Mouse (Mus musculus): ENCODE results near the gene Trim6. TPM values are rescaled to one million over a fixed set of nuclear protein-coding genes. Genes with fewer than 3 reads are reported as not detected.

Gene Trim6
- total and polyA plus RNA-seq, 3 experiments, result 0.31 TPM; not detected in 2

DNA sequence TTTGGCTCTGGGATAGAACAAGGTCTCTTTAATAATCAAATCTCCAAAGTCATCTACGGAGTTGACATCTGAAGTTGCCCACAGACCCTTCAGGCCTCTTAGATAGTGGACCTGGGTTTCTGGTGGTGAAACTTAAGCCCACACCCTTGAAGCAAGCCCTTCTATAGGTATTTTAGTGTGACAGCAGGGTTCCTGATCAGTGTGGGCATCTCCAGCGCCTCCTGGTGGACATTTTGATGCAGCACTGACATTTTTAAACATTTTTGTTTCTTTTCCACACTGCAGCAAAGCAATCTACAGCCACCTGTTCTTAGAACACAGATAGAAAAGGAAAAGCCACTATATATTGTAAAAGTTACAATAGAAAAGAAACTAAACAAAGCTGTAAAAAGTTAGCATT lies 12.6 kb downstream of the Trim6 start:
- H3K9me3 ChIP-seq (replicated peaks; ENCODE audit: low read length), result no peaks in the 10 kb centered on the region
- peak; percentile 63 for DNase-seq (ENCODE audit: extremely low read depth)
- H3K27ac ChIP-seq (ENCODE audit: insufficient read depth, low read depth), result no peak overlapping the region
- H3K79me2 ChIP-seq (replicated peaks; ENCODE audit: control insufficient read depth, extremely low read depth, insufficient read depth, poor library complexity, severe bottlenecking), result no peaks in the 10 kb centered on the region
- no peak overlapping the region for H3K4me2 ChIP-seq (ENCODE audit: insufficient read depth, low read depth, poor library complexity, severe bottlenecking)
- no peaks in the 10 kb centered on the region for H3K27me3 ChIP-seq (replicated peaks)
- TF ChIP-seq RAD21 (IDR thresholded peaks at IDR 0.05; ENCODE audit: low read depth, low read length) (peak; percentile 51), GABPA (IDR thresholded peaks at IDR 0.05; ENCODE audit: insufficient replicate concordance, low read depth, low read length) (no peak), CTCF (conservative IDR thresholded peaks at IDR 0.05 in 1 of 2, IDR thresholded peaks at IDR 0.05 in 1 of 2; ENCODE audit: low read depth in 2 of 2, low read length in 2 of 2) (peak; percentile 86 to 92), MAZ (IDR thresholded peaks at IDR 0.05; ENCODE audit: low read depth, low read length) (no peak), SMC3 (IDR thresholded peaks at IDR 0.05; ENCODE audit: low read depth, low read length) (peak; percentile 86), ZC3H11A (IDR thresholded peaks at IDR 0.05; ENCODE audit: low read depth, low read length) (0 out of 2 replicates have a peak, but pooled peaks have one; percentile 5), IRF4 (IDR thresholded peaks at IDR 0.05; ENCODE audit: low read depth, low read length) (peak; percentile 41; the same call in 1 of the 2 replicates), SIN3A (IDR thresholded peaks at IDR 0.05; ENCODE audit: low read length) (no peak), TCF12 (IDR thresholded peaks at IDR 0.05; ENCODE audit: low read depth, low read length) (no peak)
- H3K4me1 ChIP-seq (ENCODE audit: control insufficient read depth in 1 of 2, insufficient read depth in 2 of 2), result 0 out of 4 replicates have a peak, but pooled peaks cover 0 to 2% of the 10 kb centered on the region in 2 experiments
- in situ Hi-C loops (cut with MboI; ENCODE audit: low pct_ligation_motif_present, low pct_unique_long_range_greater_than_20kb, low sequenced_read_pairs), result loop anchor here (5.0 kb wide), 1 partner anchor 66 kb away; no protein-coding TSS in a partner anchor
- H3K4me3 ChIP-seq (replicated peaks in 1 of 3; ENCODE audit: low read depth in 2 of 3, low read length in 2 of 3, poor library complexity in 1 of 3), result no peak overlapping the region
- H3K9ac ChIP-seq (ENCODE audit: insufficient read depth, low read depth), result no peak overlapping the region
- no peaks in the 10 kb centered on the region for H3K36me3 ChIP-seq (replicated peaks in 1 of 2; ENCODE audit: control insufficient read depth in 1 of 2, insufficient read depth in 1 of 2, low read length in 1 of 2)
- dilution Hi-C loops (cut with MboI; ENCODE audit: extremely low pct_ligation_motif_present, extremely low pct_unique_long_range_greater_than_20kb, low sequenced_read_pairs), result no loop called here

DNA sequence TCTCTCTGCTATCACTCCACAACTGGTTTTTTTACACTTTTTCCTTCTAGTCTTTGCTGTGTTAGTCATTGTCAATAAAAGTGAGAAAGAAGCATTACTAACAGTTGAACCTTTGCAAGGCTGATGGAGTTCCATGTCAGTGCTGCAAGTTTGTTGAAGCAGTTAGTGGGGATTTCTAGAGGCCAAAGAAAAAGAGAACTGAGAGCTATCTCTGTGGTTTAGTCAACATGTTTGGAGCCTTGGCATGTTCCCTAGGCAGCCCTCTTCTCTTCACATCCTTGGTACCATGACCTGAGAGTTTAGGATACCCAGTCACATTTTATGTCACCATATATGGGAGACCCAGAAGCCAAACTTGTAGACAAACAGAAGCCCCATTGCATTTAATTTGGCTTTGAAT lies 22.3 kb downstream of the Trim6 start:
- no peak overlapping the region for H3K4me3 ChIP-seq (replicated peaks in 1 of 3; ENCODE audit: low read depth in 2 of 3, low read length in 2 of 3, poor library complexity in 1 of 3)
- peak overlapping the region; percentile 44; the same call in 1 of the 2 replicates for H3K4me2 ChIP-seq (ENCODE audit: insufficient read depth, low read depth, poor library complexity, severe bottlenecking)
- peak; percentile 57 for DNase-seq (ENCODE audit: extremely low read depth)
- no peak overlapping the region for H3K9ac ChIP-seq (ENCODE audit: insufficient read depth, low read depth)
- H3K36me3 ChIP-seq (replicated peaks in 1 of 2; ENCODE audit: control insufficient read depth in 1 of 2, insufficient read depth in 1 of 2, low read length in 1 of 2), result no peaks in the 10 kb centered on the region
- H3K79me2 ChIP-seq (replicated peaks; ENCODE audit: control insufficient read depth, extremely low read depth, insufficient read depth, poor library complexity, severe bottlenecking), result no peaks in the 10 kb centered on the region; the same call in 1 of the 2 replicates
- H3K27ac ChIP-seq (ENCODE audit: insufficient read depth, low read depth), result no peak overlapping the region
- in situ Hi-C loops (cut with MboI; ENCODE audit: low pct_ligation_motif_present, low pct_unique_long_range_greater_than_20kb, low sequenced_read_pairs), result no loop called here
- no peaks in the 10 kb centered on the region for H3K27me3 ChIP-seq (replicated peaks)
- dilution Hi-C loops (cut with MboI; ENCODE audit: extremely low pct_ligation_motif_present, extremely low pct_unique_long_range_greater_than_20kb, low sequenced_read_pairs), result no loop called here
- no peak for TF ChIP-seq NELFE (IDR thresholded peaks at IDR 0.05; ENCODE audit: low read depth, low read length)
- peak; percentile 93 for TF ChIP-seq IRF4 (IDR thresholded peaks at IDR 0.05; ENCODE audit: low read depth, low read length)
- no peak for TF ChIP-seq POLR2A (IDR thresholded peaks at IDR 0.05; ENCODE audit: low read depth, low read length)
- TF ChIP-seq TCF12 (IDR thresholded peaks at IDR 0.05; ENCODE audit: low read depth, low read length), result 0 out of 2 replicates have a peak, but pooled peaks have one; percentile 29
- peak; percentile 88 for TF ChIP-seq EP300 (IDR thresholded peaks at IDR 0.05; ENCODE audit: low read length)
- H3K4me1 ChIP-seq (ENCODE audit: control insufficient read depth in 1 of 2, insufficient read depth in 2 of 2), result peaks cover 9 to 41% of the 10 kb centered on the region in 2 experiments; a peak in 3 of 4 replicates
- H3K9me3 ChIP-seq (replicated peaks; ENCODE audit: low read length), result no peaks in the 10 kb centered on the region

DNA sequence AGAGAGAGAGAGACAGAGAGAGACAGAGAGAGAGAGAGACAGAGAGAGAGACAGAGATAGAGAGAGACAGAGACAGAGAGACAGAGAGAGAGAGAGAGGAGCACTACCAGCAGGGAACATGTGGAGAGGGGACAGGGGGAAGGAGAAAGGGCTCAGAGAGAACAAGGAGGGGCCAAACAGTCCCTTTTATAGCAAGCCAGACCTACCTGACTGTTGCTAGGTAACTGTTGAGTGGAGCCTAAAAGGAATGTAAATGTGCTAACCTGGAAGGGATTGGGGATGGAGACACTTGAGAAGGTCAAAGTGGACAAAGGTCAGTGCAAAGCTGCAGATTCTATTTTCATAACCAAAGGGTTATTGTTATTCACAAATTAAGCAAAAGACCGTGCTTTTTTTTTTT lies 25.0 kb downstream of the Trim6 start:
- peak overlapping the region in 1 of 3 experiments; percentile 25 for H3K4me3 ChIP-seq (replicated peaks in 1 of 3; ENCODE audit: low read depth in 2 of 3, low read length in 2 of 3, poor library complexity in 1 of 3)
- no peak for DNase-seq (ENCODE audit: extremely low read depth)
- TF ChIP-seq IRF4 (IDR thresholded peaks at IDR 0.05; ENCODE audit: low read depth, low read length), result no peak
- TF ChIP-seq USF1 (IDR thresholded peaks at IDR 0.05; ENCODE audit: low read depth, low read length), result no peak
- no peak for TF ChIP-seq RAD21 (IDR thresholded peaks at IDR 0.05; ENCODE audit: low read depth, low read length)
- no peak for TF ChIP-seq ZMIZ1 (IDR thresholded peaks at IDR 0.05; ENCODE audit: low read depth, low read length)
- TF ChIP-seq ZKSCAN1 (IDR thresholded peaks at IDR 0.05; ENCODE audit: borderline replicate concordance, low read depth, low read length), result no peak
- TF ChIP-seq EP300 (IDR thresholded peaks at IDR 0.05; ENCODE audit: low read length), result no peak
- TF ChIP-seq POLR2AphosphoS2 (IDR thresholded peaks at IDR 0.05; ENCODE audit: low read depth, low read length), result no peak
- TF ChIP-seq SIN3A (IDR thresholded peaks at IDR 0.05; ENCODE audit: low read length), result no peak
- TF ChIP-seq MYC (IDR thresholded peaks at IDR 0.05; ENCODE audit: low read depth, low read length), result no peak
- TF ChIP-seq MAFK (IDR thresholded peaks at IDR 0.05; ENCODE audit: insufficient replicate concordance, low read length), result no peak
- no peak for TF ChIP-seq MAX (IDR thresholded peaks at IDR 0.05; ENCODE audit: low read length)
- TF ChIP-seq CTCF (conservative IDR thresholded peaks at IDR 0.05 in 1 of 2, IDR thresholded peaks at IDR 0.05 in 1 of 2; ENCODE audit: low read depth in 2 of 2, low read length in 2 of 2), result no peak
- dilution Hi-C loops (cut with MboI; ENCODE audit: extremely low pct_ligation_motif_present, extremely low pct_unique_long_range_greater_than_20kb, low sequenced_read_pairs), result no loop called here
- H3K4me2 ChIP-seq (ENCODE audit: insufficient read depth, low read depth, poor library complexity, severe bottlenecking), result peak overlapping the region; percentile 32; the same call in 1 of the 2 replicates
- in situ Hi-C loops (cut with MboI; ENCODE audit: low pct_ligation_motif_present, low pct_unique_long_range_greater_than_20kb, low sequenced_read_pairs), result no loop called here
- H3K27ac ChIP-seq (ENCODE audit: insufficient read depth, low read depth), result no peak overlapping the region
- H3K9ac ChIP-seq (ENCODE audit: insufficient read depth, low read depth), result peak overlapping the region; percentile 4; the same call in 1 of the 2 replicates
- no peaks in the 10 kb centered on the region; the same call in 1 of the 2 replicates for H3K79me2 ChIP-seq (replicated peaks; ENCODE audit: control insufficient read depth, extremely low read depth, insufficient read depth, poor library complexity, severe bottlenecking)
- H3K4me1 ChIP-seq (ENCODE audit: control insufficient read depth in 1 of 2, insufficient read depth in 2 of 2), result peaks cover 9 to 45% of the 10 kb centered on the region in 2 experiments; a peak in 3 of 4 replicates
- H3K36me3 ChIP-seq (replicated peaks in 1 of 2; ENCODE audit: control insufficient read depth in 1 of 2, insufficient read depth in 1 of 2, low read length in 1 of 2), result no peaks in the 10 kb centered on the region
- no peaks in the 10 kb centered on the region for H3K9me3 ChIP-seq (replicated peaks; ENCODE audit: low read length)
- no peaks in the 10 kb centered on the region for H3K27me3 ChIP-seq (replicated peaks)
